Mouse (Mus musculus): ENCODE results near the gene Fam198a.

- no peak for TF ChIP-seq CTCF (IDR thresholded peaks at IDR 0.05; ENCODE audit: low read depth, low read length)
- TF ChIP-seq POLR2A (IDR thresholded peaks at IDR 0.05; ENCODE audit: extremely low read depth, insufficient read depth, low read length) = no peak
Observed at GRCm38 (mm10) chr9:121981466-121982105, 30.8 kb downstream of the Fam198a start.

Data from liver, adult 2 months (tissue).